Comparison of ENCODE assay signal across 8 mouse cellular contexts in the genomic region with DNA sequence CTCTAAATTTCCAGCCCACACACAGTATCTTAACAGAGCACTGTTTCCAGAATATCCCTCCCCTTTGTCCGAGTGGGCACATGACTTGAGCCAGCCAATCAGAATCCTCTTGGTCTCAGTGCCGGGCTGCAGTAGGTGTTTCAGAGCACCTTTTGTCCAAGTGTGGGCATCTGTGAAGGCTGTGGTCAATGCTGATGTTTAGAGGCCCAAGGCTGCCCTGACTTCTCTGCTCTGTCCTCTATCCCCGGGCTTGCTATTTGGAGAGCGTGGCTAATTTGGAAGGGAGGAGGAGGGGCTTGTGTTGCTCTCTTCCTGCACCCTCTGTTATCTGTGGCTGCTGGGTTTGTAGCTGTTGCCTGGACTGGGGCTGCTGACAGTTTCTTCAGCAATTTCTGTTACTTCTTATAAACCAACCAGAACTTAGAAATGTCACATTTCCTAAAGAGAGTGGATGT. TPM values are rescaled to one million over a fixed set of nuclear protein-coding genes. Genes with fewer than 3 reads are reported as not detected.
DNase-seq lines count a peak whose midpoint lies in the region; ATAC-seq lines count a peak whose summit lies in the region.

No protein-coding gene starts in this region.

- peak overlapping the region; percentile 8 for H3K9ac ChIP-seq in intestine, embryonic 14.5 days (ENCODE audit: low read length)
- peak overlapping the region; percentile 57 for H3K9ac ChIP-seq in liver, embryonic 15.5 days
- peak overlapping the region; percentile 43; the same call in 1 of the 2 replicates for H3K9ac ChIP-seq in neural tube, embryonic 14.5 days (replicated peaks; ENCODE audit: low read depth, low read length)

- H3K27me3 ChIP-seq in intestine, embryonic 14.5 days (replicated peaks; ENCODE audit: control insufficient read depth, insufficient read depth, low read length) = peaks cover 17% of the 10 kb centered on the region
- peaks cover 19% of the 10 kb centered on the region for H3K27me3 ChIP-seq in liver, embryonic 15.5 days
- peaks cover 3% of the 10 kb centered on the region for H3K27me3 ChIP-seq in neural tube, embryonic 14.5 days (ENCODE audit: control insufficient read depth, insufficient read depth, low read length)

- WGBS in intestine, embryonic 14.5 days = 0% methylated on average over 4 of the region's 4 CpGs
- 0% methylated on average over 4 of the region's 4 CpGs for WGBS in liver, embryonic 15.5 days (ENCODE audit: insufficient replicate concordance)
- 3% methylated on average over 4 of the region's 4 CpGs for WGBS in neural tube, embryonic 14.5 days

- H3K27ac ChIP-seq in intestine, embryonic 14.5 days (ENCODE audit: low read depth) = peak overlapping the region; percentile 12; the same call in 1 of the 2 replicates
- peak overlapping the region; percentile 99 for H3K27ac ChIP-seq in liver, embryonic 15.5 days (replicated peaks)
- H3K27ac ChIP-seq in neural tube, embryonic 14.5 days (ENCODE audit: low read depth, low read length) = peak overlapping the region; percentile 61; the same call in 1 of the 2 replicates

- H3K4me1 ChIP-seq in intestine, embryonic 14.5 days (replicated peaks; ENCODE audit: control insufficient read depth, insufficient read depth, low read length) = peaks cover 35% of the 10 kb centered on the region
- H3K4me1 ChIP-seq in liver, embryonic 15.5 days (replicated peaks) = peaks cover 90% of the 10 kb centered on the region
- H3K4me1 ChIP-seq in neural tube, embryonic 14.5 days (ENCODE audit: control insufficient read depth, insufficient read depth, low read length) = peaks cover 13% of the 10 kb centered on the region

- peak overlapping the region; percentile 47 for H3K4me2 ChIP-seq in intestine, embryonic 14.5 days (ENCODE audit: low read length)
- H3K4me2 ChIP-seq in liver, embryonic 15.5 days = peak overlapping the region; percentile 80
- H3K4me2 ChIP-seq in neural tube, embryonic 14.5 days (ENCODE audit: low read depth, low read length) = peak overlapping the region; percentile 56

- no peaks in the 10 kb centered on the region for H3K9me3 ChIP-seq in intestine, embryonic 14.5 days (ENCODE audit: control insufficient read depth, low read length)
- no peaks in the 10 kb centered on the region for H3K9me3 ChIP-seq in liver, embryonic 15.5 days (replicated peaks)
- H3K9me3 ChIP-seq in neural tube, embryonic 14.5 days (ENCODE audit: control insufficient read depth, low read length) = no peaks in the 10 kb centered on the region

- 0 out of 2 replicates have a peak, but pooled peaks have one; percentile 54 for ATAC-seq in intestine, embryonic 14.5 days (replicated peaks; ENCODE audit: low FRiP score, low TSS enrichment, low read depth)
- peak; percentile 66 for ATAC-seq in liver, embryonic 15.5 days (ENCODE audit: insufficient read depth)
- peak; percentile 80 for ATAC-seq in neural tube, embryonic 14.5 days (ENCODE audit: low read depth)

- DNase-seq in right cerebral cortex, postnatal 10 days (ENCODE audit: low spot score in 2 of 2) = peak; percentile 46 to 67
- no peak for DNase-seq in right cerebral cortex, postnatal 14 days
- peak; percentile 27 for DNase-seq in cerebellum, adult 8-10 months
- DNase-seq in forelimb bud, embryonic 11.5 days (ENCODE audit: low read depth, low spot score) = peak; percentile 60
- peak; percentile 75 for DNase-seq in intestine, embryonic 14.5 days (ENCODE audit: low spot score)
- DNase-seq in urinary bladder, postnatal 36 days (ENCODE audit: low spot score in 2 of 2) = no peak

- no peaks in the 10 kb centered on the region for H3K36me3 ChIP-seq in intestine, embryonic 14.5 days (ENCODE audit: control insufficient read depth, insufficient read depth, low read length)
- no peaks in the 10 kb centered on the region for H3K36me3 ChIP-seq in liver, embryonic 15.5 days (replicated peaks)
- no peaks in the 10 kb centered on the region for H3K36me3 ChIP-seq in neural tube, embryonic 14.5 days (ENCODE audit: control insufficient read depth, insufficient read depth, low read length)

- peak overlapping the region; percentile 31 for H3K4me3 ChIP-seq in intestine, embryonic 14.5 days (ENCODE audit: low read depth, low read length)
- H3K4me3 ChIP-seq in liver, embryonic 15.5 days (replicated peaks) = peak overlapping the region; percentile 62
- peak overlapping the region; percentile 19; the same call in 1 of the 2 replicates for H3K4me3 ChIP-seq in neural tube, embryonic 14.5 days (ENCODE audit: low read depth, low read length)

RNA-seq across cellular contexts. Expression of a gene that starts 3.1 kb away (rescaled TPM):
- polyA plus RNA-seq in intestine, embryonic 14.5 days (2014; fragmentation: Nextera tagmentation; extraction: Ambion mirVana) = 2.4 and 2.7 TPM in 2 replicates
- 0.30 and 0.45 TPM in 2 replicates for polyA plus RNA-seq in liver, embryonic 15.5 days (2015; fragmentation: Nextera tagmentation; extraction: Ambion mirVana)
- polyA plus RNA-seq in neural tube, embryonic 14.5 days (2014; fragmentation: Nextera tagmentation; extraction: Ambion mirVana) = 29.4 and 39.1 TPM in 2 replicates

RNA-seq across cellular contexts. Expression of a gene that starts 43.7 kb away (rescaled TPM):
- 0.19 and 0.20 TPM in 2 replicates for polyA plus RNA-seq in intestine, embryonic 14.5 days (2014; fragmentation: Nextera tagmentation; extraction: Ambion mirVana)
- 0.07 and 0.08 TPM in 2 replicates for polyA plus RNA-seq in liver, embryonic 15.5 days (2015; fragmentation: Nextera tagmentation; extraction: Ambion mirVana)
- polyA plus RNA-seq in neural tube, embryonic 14.5 days (2014; fragmentation: Nextera tagmentation; extraction: Ambion mirVana) = not detected in 2 replicates

Comparison
In these comparisons a context has a peak if more than half of its experiments do, and no peak if none do; other contexts are left out.
1. DNase-seq: peak in right cerebral cortex, postnatal 10 days (2 of 2), cerebellum, adult 8-10 months (single experiment), forelimb bud, embryonic 11.5 days (single experiment) and intestine, embryonic 14.5 days (single experiment); none in right cerebral cortex, postnatal 14 days (single experiment) and urinary bladder, postnatal 36 days (0 of 2).
2. H3K27ac ChIP-seq: peak in every context shown above with its lines; median percentile 99 in liver, embryonic 15.5 days; 61 in neural tube, embryonic 14.5 days; 12 in intestine, embryonic 14.5 days.
3. Peak in every context shown above with its lines, with median percentiles within 50 percentile points of each other: ATAC-seq, H3K4me2 ChIP-seq, H3K4me3 ChIP-seq and H3K9ac ChIP-seq.